In genomic region chr15:67045329-67045728, GRCm38 (mm10) we compare ENCODE assay signal across 11 mouse cellular contexts.
DNase-seq lines count a peak whose midpoint lies in the region; ATAC-seq and TF ChIP-seq lines count a peak whose summit lies in the region.
"Had no signal": no experiment of that assay in that cellular context is flagged by ENCODE, and none has a peak within 500 bp of the region (broad histone marks: within the 10 kb centered on the region; RNA-seq: fewer than 3 reads in every experiment).

No protein-coding gene starts in this region.

- peak; percentile 42 for DNase-seq in embryonic facial prominence, embryonic 14.5 days (ENCODE audit: low spot score)
- no peak for DNase-seq in embryonic facial prominence, embryonic 10.5 days (ENCODE audit: low spot score)
- DNase-seq in liver, postnatal 0 days = no peak
- no peak for DNase-seq in liver
- peak; percentile 34 for DNase-seq in limb, embryonic 14.5 days (ENCODE audit: low spot score)
- DNase-seq in thymus, postnatal 25 days = peak; percentile 61
- no peak for DNase-seq in cerebellum, adult 8-10 months
- no peak for DNase-seq in cerebellum, adult 11-12 months

- WGBS in embryonic facial prominence, embryonic 14.5 days = 28% methylated on average over 3 of the region's 3 CpGs
- WGBS in embryonic facial prominence, embryonic 10.5 days = 37% methylated on average over 3 of the region's 3 CpGs
- 14% methylated on average over 3 of the region's 3 CpGs for WGBS in liver, postnatal 0 days (ENCODE audit: insufficient replicate concordance)
- 43% methylated on average over 3 of the region's 3 CpGs for WGBS in limb, embryonic 14.5 days

- H3K36me3 ChIP-seq in embryonic facial prominence, embryonic 14.5 days (ENCODE audit: control insufficient read depth, insufficient read depth, low read length) = no peaks in the 10 kb centered on the region
- H3K36me3 ChIP-seq in embryonic facial prominence, embryonic 10.5 days (replicated peaks) = no peaks in the 10 kb centered on the region
- H3K36me3 ChIP-seq in liver, postnatal 0 days (replicated peaks; ENCODE audit: insufficient read depth, low read length) = no peaks in the 10 kb centered on the region
- no peaks in the 10 kb centered on the region for H3K36me3 ChIP-seq in limb, embryonic 14.5 days (ENCODE audit: control insufficient read depth, insufficient read depth, low read length)
- H3K36me3 ChIP-seq: limb, embryonic 13.5 days; midbrain, embryonic 13.5 days had no signal

- H3K9ac ChIP-seq in embryonic facial prominence, embryonic 14.5 days (ENCODE audit: low read depth, low read length) = no peak overlapping the region
- H3K9ac ChIP-seq in liver, postnatal 0 days (replicated peaks) = no peak overlapping the region
- no peak overlapping the region for H3K9ac ChIP-seq in limb, embryonic 14.5 days (ENCODE audit: low read depth, low read length, severe bottlenecking)
- H3K9ac ChIP-seq: limb, embryonic 13.5 days; midbrain, embryonic 13.5 days had no signal

- 0 out of 2 replicates have a peak, but pooled peaks have one; percentile 33 for TF ChIP-seq EP300 in liver, postnatal 0 days (IDR thresholded peaks at IDR 0.05; ENCODE audit: low read depth)

- no peak overlapping the region for H3K4me3 ChIP-seq in embryonic facial prominence, embryonic 14.5 days (ENCODE audit: low read depth, low read length)
- H3K4me3 ChIP-seq in embryonic facial prominence, embryonic 10.5 days = no peak overlapping the region
- H3K4me3 ChIP-seq in liver, postnatal 0 days (ENCODE audit: low read depth, low read length) = no peak overlapping the region
- H3K4me3 ChIP-seq in limb, embryonic 14.5 days (replicated peaks; ENCODE audit: low read length) = no peak overlapping the region
- H3K4me3 ChIP-seq: limb, embryonic 13.5 days; midbrain, embryonic 13.5 days had no signal

- H3K27me3 ChIP-seq in embryonic facial prominence, embryonic 14.5 days (replicated peaks; ENCODE audit: control insufficient read depth, insufficient read depth, low read length) = no peaks in the 10 kb centered on the region
- no peaks in the 10 kb centered on the region for H3K27me3 ChIP-seq in embryonic facial prominence, embryonic 10.5 days (replicated peaks; ENCODE audit: low read depth, poor library complexity, severe bottlenecking)
- H3K27me3 ChIP-seq in liver, postnatal 0 days (ENCODE audit: insufficient read depth, low read length) = no peaks in the 10 kb centered on the region
- no peaks in the 10 kb centered on the region for H3K27me3 ChIP-seq in limb, embryonic 14.5 days (ENCODE audit: control insufficient read depth, insufficient read depth, low read length)
- H3K27me3 ChIP-seq: limb, embryonic 13.5 days; midbrain, embryonic 13.5 days; Patski had no signal

- TF ChIP-seq POLR2A in limb, embryonic 14.5 days (IDR thresholded peaks at IDR 0.05; ENCODE audit: borderline replicate concordance, extremely low read depth, insufficient read depth, insufficient read length) = no peak

- no peak overlapping the region for H3K4me2 ChIP-seq in embryonic facial prominence, embryonic 14.5 days (ENCODE audit: low read depth, low read length)
- H3K4me2 ChIP-seq in liver, postnatal 0 days (ENCODE audit: low read depth, low read length) = no peak overlapping the region
- H3K4me2 ChIP-seq in limb, embryonic 14.5 days (replicated peaks; ENCODE audit: low read depth, low read length, severe bottlenecking) = no peak overlapping the region
- H3K4me2 ChIP-seq: limb, embryonic 13.5 days; midbrain, embryonic 13.5 days had no signal

- peaks cover 22% of the 10 kb centered on the region for H3K4me1 ChIP-seq in embryonic facial prominence, embryonic 14.5 days (ENCODE audit: control insufficient read depth, insufficient read depth, low read length)
- peaks cover 21% of the 10 kb centered on the region for H3K4me1 ChIP-seq in embryonic facial prominence, embryonic 10.5 days
- peaks cover 36% of the 10 kb centered on the region for H3K4me1 ChIP-seq in liver, postnatal 0 days (ENCODE audit: insufficient read depth)
- H3K4me1 ChIP-seq in limb, embryonic 14.5 days (ENCODE audit: control insufficient read depth, insufficient read depth, low read length) = peaks cover 5% of the 10 kb centered on the region; the same call in 1 of the 2 replicates

- peak; percentile 31; the same call in 1 of the 2 replicates for ATAC-seq in embryonic facial prominence, embryonic 14.5 days (ENCODE audit: low read depth)
- ATAC-seq in liver, postnatal 0 days = peak; percentile 38
- no peak for ATAC-seq in limb, embryonic 14.5 days (ENCODE audit: low FRiP score, low read depth)
- ATAC-seq: midbrain, embryonic 13.5 days; Patski had no signal

- H3K27ac ChIP-seq in embryonic facial prominence, embryonic 14.5 days (replicated peaks; ENCODE audit: low read depth, low read length) = no peak overlapping the region
- H3K27ac ChIP-seq in embryonic facial prominence, embryonic 10.5 days (replicated peaks) = no peak overlapping the region
- H3K27ac ChIP-seq in liver, postnatal 0 days (ENCODE audit: low read depth) = peak overlapping the region; percentile 6; the same call in 1 of the 2 replicates
- H3K27ac ChIP-seq in limb, embryonic 14.5 days (replicated peaks; ENCODE audit: low read depth, low read length) = no peak overlapping the region
- H3K27ac ChIP-seq: limb, embryonic 13.5 days; midbrain, embryonic 13.5 days had no signal

- no peak for TF ChIP-seq CTCF in liver, postnatal 0 days (IDR thresholded peaks at IDR 0.05; ENCODE audit: low read depth)

- H3K9me3 ChIP-seq in embryonic facial prominence, embryonic 14.5 days (ENCODE audit: control insufficient read depth, low read length) = no peaks in the 10 kb centered on the region
- no peaks in the 10 kb centered on the region for H3K9me3 ChIP-seq in embryonic facial prominence, embryonic 10.5 days
- H3K9me3 ChIP-seq in liver, postnatal 0 days (ENCODE audit: low read length) = no peaks in the 10 kb centered on the region
- H3K9me3 ChIP-seq in limb, embryonic 14.5 days (ENCODE audit: control insufficient read depth, low read length) = no peaks in the 10 kb centered on the region
- H3K9me3 ChIP-seq: limb, embryonic 13.5 days; midbrain, embryonic 13.5 days had no signal

Comparison
In these comparisons a context has a peak if more than half of its experiments do, and no peak if none do; other contexts are left out.
1. DNase-seq: peak in embryonic facial prominence, embryonic 14.5 days (single experiment), limb, embryonic 14.5 days (single experiment) and thymus, postnatal 25 days (single experiment); none in embryonic facial prominence, embryonic 10.5 days (single experiment), liver, postnatal 0 days (single experiment), liver (single experiment), cerebellum, adult 8-10 months (single experiment) and cerebellum, adult 11-12 months (single experiment).